25 mouse cellular contexts compared by ENCODE assay signal in the genomic region with DNA sequence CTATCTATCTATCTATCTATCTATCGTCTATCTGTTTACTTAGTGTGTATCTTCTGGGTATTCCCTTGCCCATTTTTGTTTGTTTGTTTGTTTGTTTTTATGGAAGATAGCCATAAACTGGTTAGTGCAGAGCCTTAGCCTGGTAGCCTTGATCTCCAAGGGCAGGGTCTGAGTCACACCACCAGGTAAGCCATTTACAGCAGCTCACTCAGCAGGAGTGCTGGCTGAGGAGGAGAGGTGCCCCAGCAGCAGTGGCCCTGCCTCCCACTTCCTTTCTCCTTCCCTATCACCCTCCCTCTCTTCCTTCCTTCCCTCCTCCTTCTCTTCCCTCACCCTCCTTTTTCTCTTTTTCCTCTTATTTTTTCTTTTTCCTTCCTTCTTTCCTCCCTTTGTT. TPM values are rescaled to one million over a fixed set of nuclear protein-coding genes. Genes with fewer than 3 reads are reported as not detected.
DNase-seq lines count a peak whose midpoint lies in the region; ATAC-seq and TF ChIP-seq lines count a peak whose summit lies in the region.
"Had no signal": no experiment of that assay in that cellular context is flagged by ENCODE, and none has a peak within 500 bp of the region (broad histone marks: within the 10 kb centered on the region; RNA-seq: fewer than 3 reads in every experiment).

No protein-coding gene starts in this region.

- 76% methylated on average over 1 of the region's 1 CpGs for WGBS in midbrain, embryonic 11.5 days
- 93% methylated on average over 1 of the region's 1 CpGs for WGBS in midbrain, embryonic 15.5 days
- WGBS in intestine, postnatal 0 days = 63% methylated on average over 1 of the region's 1 CpGs

- H3K4me1 ChIP-seq in midbrain, embryonic 11.5 days (ENCODE audit: control insufficient read depth, insufficient read depth, low read length) = no peaks in the 10 kb centered on the region
- no peaks in the 10 kb centered on the region for H3K4me1 ChIP-seq in midbrain, embryonic 15.5 days
- H3K4me1 ChIP-seq in intestine, postnatal 0 days (replicated peaks; ENCODE audit: control insufficient read depth, insufficient read depth, low read length) = no peaks in the 10 kb centered on the region
- H3K4me1 ChIP-seq: embryonic facial prominence, embryonic 13.5 days; embryonic facial prominence, embryonic 15.5 days; forebrain, embryonic 10.5 days; forebrain, embryonic 12.5 days had no signal

- H3K27ac ChIP-seq in midbrain, embryonic 11.5 days (ENCODE audit: low read depth, low read length) = no peak overlapping the region
- no peak overlapping the region for H3K27ac ChIP-seq in midbrain, embryonic 15.5 days
- peak overlapping the region; percentile 74; the same call in 1 of the 2 replicates for H3K27ac ChIP-seq in intestine, postnatal 0 days (ENCODE audit: low read depth, low read length)
- H3K27ac ChIP-seq: embryonic facial prominence, embryonic 13.5 days; embryonic facial prominence, embryonic 15.5 days; forebrain, embryonic 10.5 days; forebrain, embryonic 12.5 days had no signal

- H3K4me3 ChIP-seq in midbrain, embryonic 11.5 days (ENCODE audit: low read depth, low read length) = no peak overlapping the region
- no peak overlapping the region for H3K4me3 ChIP-seq in midbrain, embryonic 15.5 days
- no peak overlapping the region for H3K4me3 ChIP-seq in intestine, postnatal 0 days (ENCODE audit: low read depth, low read length)
- H3K4me3 ChIP-seq: embryonic facial prominence, embryonic 13.5 days; embryonic facial prominence, embryonic 15.5 days; erythroblast, embryonic 14.5 days; forebrain, embryonic 10.5 days; forebrain, embryonic 12.5 days had no signal

- no peak for TF ChIP-seq CTCF in intestine, postnatal 0 days (IDR thresholded peaks at IDR 0.05; ENCODE audit: low read depth)

- no peak for ATAC-seq in midbrain, embryonic 11.5 days (ENCODE audit: low FRiP score)
- no peak for ATAC-seq in midbrain, embryonic 15.5 days (replicated peaks)
- ATAC-seq in intestine, postnatal 0 days = peak; percentile 64
- ATAC-seq: activated CD4-positive, CD25-positive, alpha-beta regulatory T cell, adult 4 months; CD4-positive, CD25-positive, alpha-beta regulatory T cell, adult 4 months; forebrain, embryonic 14.5 days; Patski had no signal

- no peaks in the 10 kb centered on the region for H3K27me3 ChIP-seq in midbrain, embryonic 11.5 days (ENCODE audit: control insufficient read depth, insufficient read depth, low read length)
- no peaks in the 10 kb centered on the region for H3K27me3 ChIP-seq in midbrain, embryonic 15.5 days (replicated peaks)
- no peaks in the 10 kb centered on the region for H3K27me3 ChIP-seq in intestine, postnatal 0 days (replicated peaks; ENCODE audit: control insufficient read depth, insufficient read depth, low read length)
- H3K27me3 ChIP-seq: CH12.LX; embryonic facial prominence, embryonic 13.5 days; embryonic facial prominence, embryonic 15.5 days; forebrain, embryonic 12.5 days had no signal

- peaks cover 2% of the 10 kb centered on the region; the same call in 1 of the 2 replicates for H3K9me3 ChIP-seq in midbrain, embryonic 11.5 days (ENCODE audit: control insufficient read depth, low read length)
- H3K9me3 ChIP-seq in midbrain, embryonic 15.5 days = no peaks in the 10 kb centered on the region
- H3K9me3 ChIP-seq in intestine, postnatal 0 days (ENCODE audit: control insufficient read depth) = no peaks in the 10 kb centered on the region
- H3K9me3 ChIP-seq: embryonic facial prominence, embryonic 13.5 days; embryonic facial prominence, embryonic 15.5 days; forebrain, embryonic 12.5 days had no signal

- DNase-seq in heart, adult 11 months = peak; percentile 62
- DNase-seq in heart, adult 9 months (ENCODE audit: low spot score in 2 of 2) = no peak
- peak; percentile 65 for DNase-seq in midbrain, embryonic 11.5 days (ENCODE audit: low spot score, missing footprints)
- DNase-seq in layer of hippocampus, adult 9-10 months (ENCODE audit: low spot score) = no peak
- DNase-seq in embryo, embryonic 9.5 days (ENCODE audit: extremely low spot score) = no peak
- DNase-seq: adrenal gland, adult 8-10 months; adrenal gland, postnatal 14 days; adrenal gland, postnatal 36 days; cerebellum, adult 11-12 months; cerebellum, adult 2 months; cerebellum, adult 9-10 months; cerebellum, postnatal 10 days had no signal

- H3K36me3 ChIP-seq in midbrain, embryonic 11.5 days (ENCODE audit: control insufficient read depth, insufficient read depth, low read length) = no peaks in the 10 kb centered on the region
- no peaks in the 10 kb centered on the region for H3K36me3 ChIP-seq in midbrain, embryonic 15.5 days (replicated peaks)
- no peaks in the 10 kb centered on the region for H3K36me3 ChIP-seq in intestine, postnatal 0 days (ENCODE audit: control insufficient read depth, insufficient read depth)
- H3K36me3 ChIP-seq: embryonic facial prominence, embryonic 13.5 days; embryonic facial prominence, embryonic 15.5 days; forebrain, embryonic 10.5 days; forebrain, embryonic 12.5 days; G1E had no signal

- H3K4me2 ChIP-seq in midbrain, embryonic 11.5 days = no peak overlapping the region
- no peak overlapping the region for H3K4me2 ChIP-seq in midbrain, embryonic 15.5 days
- no peak overlapping the region for H3K4me2 ChIP-seq in intestine, postnatal 0 days (replicated peaks; ENCODE audit: low read depth)
- H3K4me2 ChIP-seq: embryonic facial prominence, embryonic 13.5 days; embryonic facial prominence, embryonic 15.5 days; forebrain, embryonic 12.5 days had no signal

- no peak overlapping the region for H3K9ac ChIP-seq in midbrain, embryonic 11.5 days (ENCODE audit: low read length)
- H3K9ac ChIP-seq in midbrain, embryonic 15.5 days = no peak overlapping the region
- no peak overlapping the region for H3K9ac ChIP-seq in intestine, postnatal 0 days (ENCODE audit: low read depth, low read length)
- H3K9ac ChIP-seq: embryonic facial prominence, embryonic 13.5 days; embryonic facial prominence, embryonic 15.5 days; forebrain, embryonic 12.5 days had no signal

RNA-seq across cellular contexts. Expression of a gene that starts 14.0 kb away (rescaled TPM):
- polyA plus RNA-seq in midbrain, embryonic 11.5 days (2014; fragmentation: Nextera tagmentation; extraction: Ambion mirVana) = 40.3 and 45.1 TPM in 2 replicates
- 51.9 and 59.9 TPM in 2 replicates for polyA plus RNA-seq in midbrain, embryonic 15.5 days (2015; fragmentation: Nextera tagmentation; extraction: Ambion mirVana)
- polyA plus RNA-seq in intestine, postnatal 0 days (2015; fragmentation: Nextera tagmentation; extraction: Ambion mirVana) = 10.4 and 11.0 TPM in 2 replicates

RNA-seq across cellular contexts. Expression of a gene that starts 45.1 kb away (rescaled TPM):
- 34.6 and 38.9 TPM in 2 replicates for polyA plus RNA-seq in midbrain, embryonic 11.5 days (2014; fragmentation: Nextera tagmentation; extraction: Ambion mirVana)
- 34.6 and 35.9 TPM in 2 replicates for polyA plus RNA-seq in midbrain, embryonic 15.5 days (2015; fragmentation: Nextera tagmentation; extraction: Ambion mirVana)
- 215 and 238 TPM in 2 replicates for polyA plus RNA-seq in intestine, postnatal 0 days (2015; fragmentation: Nextera tagmentation; extraction: Ambion mirVana)

Comparison
In these comparisons a context has a peak if more than half of its experiments do, and no peak if none do; other contexts are left out.
1. DNase-seq: peak in heart, adult 11 months (single experiment) and midbrain, embryonic 11.5 days (single experiment); none in heart, adult 9 months (0 of 2), layer of hippocampus, adult 9-10 months (single experiment) and embryo, embryonic 9.5 days (single experiment).